Mouse (Mus musculus) heart, adult 2 months (tissue): Measurements from ENCODE around the gene Itprid2. TPM values are rescaled to one million over a fixed set of nuclear protein-coding genes. Genes with fewer than 3 reads are reported as not detected.

Source experiments
- DNase-seq, 2 experiments: peaks; one replicate each; pipeline ENCODE4 v3.0.0; 2021
- H3K27ac ChIP-seq: fragments of 200-600 bp; 2 replicates; pipeline ENCODE4 v1.8.1; 2022
- H3K27me3 ChIP-seq: fragments of 200-500 bp; 2 replicates; pipeline ENCODE4 v1.6.1; 2012; ENCODE audit warnings: mild to moderate bottlenecking, low read length, inconsistent platforms, mixed read lengths; ENCODE audit not compliant: control insufficient read depth, insufficient read depth
- H3K36me3 ChIP-seq: fragments of 200-500 bp; 2 replicates; pipeline ENCODE4 v1.6.1; 2012; ENCODE audit warnings: low read length, inconsistent platforms; ENCODE audit not compliant: control insufficient read depth, insufficient read depth
- H3K4me1 ChIP-seq: fragments of 200-500 bp; 2 replicates; pipeline ENCODE4 v1.6.1; 2011; ENCODE audit warnings: low read length; ENCODE audit not compliant: control insufficient read depth, insufficient read depth
- H3K4me3 ChIP-seq: fragments of 200-600 bp; 2 replicates; pipeline ENCODE4 v1.8.1; 2022
- H3K79me2 ChIP-seq: fragments of 200-500 bp; replicated peaks from 2 replicates; pipeline ENCODE4 v1.6.1; 2012; ENCODE audit warnings: mild to moderate bottlenecking, inconsistent platforms, low read length, moderate library complexity, mixed read lengths; ENCODE audit not compliant: control insufficient read depth, insufficient read depth
- H3K9ac ChIP-seq: fragments of 200-500 bp; 2 replicates; pipeline ENCODE4 v1.6.1; 2012; ENCODE audit warnings: low read depth, mild to moderate bottlenecking, control low read depth, inconsistent platforms, low read length, mixed read lengths
- CTCF ChIP-seq: fragments of 200-600 bp; IDR thresholded peaks from 2 replicates; pipeline ENCODE4 v1.8.1; 2022; ENCODE audit warnings: antibody characterized with exemption, mild to moderate bottlenecking, moderate library complexity
- EP300 ChIP-seq: fragments of 200-500 bp; IDR thresholded peaks from 2 replicates; pipeline ENCODE4 v1.6.1; 2011; ENCODE audit warnings: low read depth, low read length, control low read depth; ENCODE audit not compliant: insufficient read depth
- POLR2A ChIP-seq: fragments of 200-500 bp; IDR thresholded peaks from 2 replicates; pipeline ENCODE4 v1.6.1; 2011; ENCODE audit warnings: mild to moderate bottlenecking, low read depth, low read length, control low read depth; ENCODE audit not compliant: insufficient read depth
- WGBS: fragments of 180-500 bp; shearing (Covaris S2); methylation state at CpG from one replicate; pipeline ENCODE4 v1.1.7; 2018; 5-methylcytosine and 5-hydroxymethylcytosine counted together
- intact Hi-C: fragments of 180-260 bp; cut with DNase I; formaldehyde crosslinking; loops from one replicate; pipeline ENCODE4 v1.15.1; 2025
- polyA plus RNA-seq: library from polyadenylated mRNA; depleted of rRNA; stranded (reverse); fragments of >200 nt; gene quantifications from 2 replicates; pipeline ENCODE4 v1.2.3, GENCODE M21; 2012
- total RNA-seq, 2 experiments: library from RNA; stranded (reverse); gene quantifications; 2 replicates each; pipeline ENCODE4 v1.2.3; 2021

Gene Itprid2
- total and polyA plus RNA-seq, 3 experiments, result 6.5 to 24.0 (median 19.3) TPM

DNA sequence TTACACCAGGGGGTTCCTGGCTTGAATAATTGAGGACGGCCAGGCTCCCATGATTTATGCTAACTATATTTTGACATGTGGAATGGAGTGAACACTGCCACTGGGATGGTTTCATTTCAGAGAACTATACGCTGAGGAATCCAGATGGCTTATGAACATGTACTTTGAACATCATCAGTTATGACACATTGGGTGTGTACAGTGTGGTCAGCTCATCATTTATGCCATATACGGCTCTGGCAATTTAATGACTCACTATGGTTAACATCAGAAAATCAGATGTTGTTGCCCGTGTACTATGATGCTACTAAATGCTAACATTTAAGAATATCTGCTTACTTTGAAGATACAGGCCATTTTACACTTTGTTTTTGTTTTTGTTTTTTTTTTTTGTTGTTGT, 31.8 kb upstream of the Itprid2 start:
- H3K27me3 ChIP-seq, result no peaks in the 10 kb centered on the region
- H3K79me2 ChIP-seq, result no peaks in the 10 kb centered on the region
- no peak for TF ChIP-seq POLR2A
- no peak overlapping the region for H3K27ac ChIP-seq
- H3K9ac ChIP-seq, result no peak overlapping the region
- peaks cover 2% of the 10 kb centered on the region for H3K4me1 ChIP-seq
- peaks cover 4% of the 10 kb centered on the region; the same call in 1 of the 2 replicates for H3K36me3 ChIP-seq
- DNase-seq, result no peak
- no peak overlapping the region for H3K4me3 ChIP-seq
- intact Hi-C loops, result no loop called here
- 96% methylated on average over 4 of the region's 4 CpGs for WGBS

- peaks cover 4% of the 10 kb centered on the region; the same call in 1 of the 2 replicates for H3K36me3 ChIP-seq
- no peak for TF ChIP-seq POLR2A
- no peak for TF ChIP-seq CTCF
- no peak for TF ChIP-seq EP300
- no peaks in the 10 kb centered on the region for H3K79me2 ChIP-seq
- WGBS, result 22% methylated on average over 2 of the region's 2 CpGs
- no peak overlapping the region for H3K9ac ChIP-seq
- H3K27me3 ChIP-seq, result no peaks in the 10 kb centered on the region
- no peak for DNase-seq
- H3K4me3 ChIP-seq, result no peak overlapping the region
- intact Hi-C loops, result no loop called here
- peaks cover 2% of the 10 kb centered on the region for H3K4me1 ChIP-seq
- H3K27ac ChIP-seq, result no peak overlapping the region
Measured at GRCm38 (mm10) chr2:79606033-79606432, 29.1 kb upstream of the Itprid2 start.

GRCm38 (mm10) chr2:79607181-79607580, 28.0 kb upstream of the Itprid2 start:
- H3K36me3 ChIP-seq, result no peaks in the 10 kb centered on the region
- no peak for DNase-seq
- no peak overlapping the region for H3K27ac ChIP-seq
- H3K4me1 ChIP-seq, result no peaks in the 10 kb centered on the region
- TF ChIP-seq EP300 (no peak), CTCF (no peak), POLR2A (no peak)
- no peaks in the 10 kb centered on the region for H3K79me2 ChIP-seq
- no peak overlapping the region for H3K9ac ChIP-seq
- no peaks in the 10 kb centered on the region for H3K27me3 ChIP-seq
- H3K4me3 ChIP-seq, result no peak overlapping the region
- 85% methylated on average over 2 of the region's 2 CpGs for WGBS
- intact Hi-C loops, result no loop called here

- Histone ChIP-seq H3K27ac (no peak overlapping the region), H3K4me3 (no peak overlapping the region), H3K36me3 (no peaks in the 10 kb centered on the region), H3K79me2 (no peaks in the 10 kb centered on the region), H3K27me3 (no peaks in the 10 kb centered on the region), H3K9ac (no peak overlapping the region), H3K4me1 (no peaks in the 10 kb centered on the region)
- WGBS, result 76% methylated on average over 8 of the region's 8 CpGs
- no peak for DNase-seq
- intact Hi-C loops, result no loop called here
- TF ChIP-seq EP300, result no peak
- no peak for TF ChIP-seq CTCF
- no peak for TF ChIP-seq POLR2A
Measured at GRCm38 (mm10) chr2:79608301-79609074, 26.7 kb upstream of the Itprid2 start.

- intact Hi-C loops, result no loop called here
- DNase-seq, result no peak
- no peak overlapping the region for H3K27ac ChIP-seq
- no peak overlapping the region for H3K9ac ChIP-seq
- H3K36me3 ChIP-seq, result no peaks in the 10 kb centered on the region
- TF ChIP-seq CTCF (no peak), EP300 (no peak), POLR2A (no peak)
- H3K27me3 ChIP-seq, result no peaks in the 10 kb centered on the region
- 30% methylated on average over 3 of the region's 3 CpGs for WGBS
- no peak overlapping the region for H3K4me3 ChIP-seq
- no peaks in the 10 kb centered on the region for H3K4me1 ChIP-seq
- no peaks in the 10 kb centered on the region for H3K79me2 ChIP-seq
Measured at GRCm38 (mm10) chr2:79610894-79611293, 24.3 kb upstream of the Itprid2 start.

DNA sequence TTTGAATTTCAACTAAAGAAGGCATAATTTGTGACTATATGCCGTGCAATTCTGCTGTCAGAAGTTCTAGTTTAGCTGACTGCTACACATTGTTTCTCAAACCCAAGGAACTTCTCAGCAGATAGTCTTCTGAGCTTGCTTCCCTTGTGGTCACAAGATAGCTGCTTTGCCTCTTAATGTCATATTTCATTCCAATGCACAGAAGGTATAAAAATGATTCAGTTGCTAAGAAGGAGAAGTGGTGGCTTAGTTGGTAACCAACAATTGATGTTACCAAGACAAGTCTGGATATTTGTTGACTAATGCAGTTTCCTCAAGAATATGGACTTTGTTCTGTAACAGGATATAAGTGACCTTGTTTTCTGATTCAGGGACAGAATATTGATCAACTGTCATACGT, 17.0 kb upstream of the Itprid2 start:
- no peak for TF ChIP-seq EP300
- TF ChIP-seq CTCF, result no peak
- no peak for TF ChIP-seq POLR2A
- intact Hi-C loops, result no loop called here
- no peaks in the 10 kb centered on the region for H3K27me3 ChIP-seq
- H3K79me2 ChIP-seq, result no peaks in the 10 kb centered on the region
- no peak overlapping the region for H3K4me3 ChIP-seq
- H3K27ac ChIP-seq, result no peak overlapping the region
- 86% methylated on average over 2 of the region's 2 CpGs for WGBS
- no peaks in the 10 kb centered on the region for H3K4me1 ChIP-seq
- no peak for DNase-seq
- no peak overlapping the region for H3K9ac ChIP-seq
- no peaks in the 10 kb centered on the region for H3K36me3 ChIP-seq
